8 mouse cellular contexts compared by ENCODE assay signal in the genomic region with DNA sequence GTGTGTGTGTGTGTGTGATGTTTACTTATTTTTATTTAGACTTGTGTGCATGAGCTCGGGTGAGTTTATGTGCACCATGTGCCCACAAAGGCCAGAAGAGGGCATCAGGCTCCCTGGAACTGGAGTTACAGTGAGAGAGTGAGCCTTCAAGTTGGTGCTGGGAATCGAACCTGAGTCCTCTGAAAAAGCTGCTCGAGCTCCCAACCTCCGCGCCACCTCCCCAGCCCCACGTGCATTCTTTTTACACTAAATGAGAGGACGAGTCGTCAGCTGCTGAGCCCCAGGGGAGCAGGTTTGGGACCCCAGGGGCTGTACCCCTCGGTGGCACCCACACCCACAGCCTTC. TPM values are rescaled to one million over a fixed set of nuclear protein-coding genes. Genes with fewer than 3 reads are reported as not detected.
DNase-seq lines count a peak whose midpoint lies in the region; ATAC-seq lines count a peak whose summit lies in the region.

No protein-coding gene starts in this region.

- ATAC-seq in hindbrain, embryonic 16.5 days, result no peak; the same call in 1 of the 2 replicates
- peak; percentile 12; the same call in 1 of the 2 replicates for ATAC-seq in monocyte, adult 5-6 weeks (replicated peaks; ENCODE audit: insufficient number of reproducible peaks, low FRiP score, low TSS enrichment, poor library complexity, severe bottlenecking)

- peak overlapping the region; percentile 77 for H3K4me2 ChIP-seq in hindbrain, embryonic 16.5 days (ENCODE audit: low read length)

- H3K9me3 ChIP-seq in hindbrain, embryonic 16.5 days (ENCODE audit: control insufficient read depth, low read length), result no peaks in the 10 kb centered on the region

- H3K27ac ChIP-seq in hindbrain, embryonic 16.5 days (ENCODE audit: low read depth, low read length), result peak overlapping the region; percentile 93

- H3K27me3 ChIP-seq in hindbrain, embryonic 16.5 days (replicated peaks; ENCODE audit: control insufficient read depth, insufficient read depth, low read length), result no peaks in the 10 kb centered on the region

- peak overlapping the region; percentile 86 for H3K9ac ChIP-seq in hindbrain, embryonic 16.5 days (ENCODE audit: low read depth, low read length)

- peaks cover 29% of the 10 kb centered on the region for H3K4me1 ChIP-seq in hindbrain, embryonic 16.5 days (ENCODE audit: control insufficient read depth, insufficient read depth, low read depth, low read length)

- peak overlapping the region; percentile 63 for H3K4me3 ChIP-seq in hindbrain, embryonic 16.5 days (ENCODE audit: low read length)

- H3K36me3 ChIP-seq in hindbrain, embryonic 16.5 days (ENCODE audit: control insufficient read depth, insufficient read depth, low read length), result no peaks in the 10 kb centered on the region

- peak; percentile 13 for DNase-seq in left cerebral cortex, adult 11 months (ENCODE audit: low spot score)
- no peak for DNase-seq in left cerebral cortex, adult 18-20 months (ENCODE audit: low spot score in 2 of 2)
- DNase-seq in brain, adult 2 months (ENCODE audit: low read depth, low spot score), result peak; percentile 12
- no peak for DNase-seq in cerebellum, adult 9-11 months
- DNase-seq in kidney, postnatal 10 days, result no peak
- no peak for DNase-seq in frontal cortex, postnatal 36 days (ENCODE audit: low spot score in 2 of 2)

- 4% methylated on average over 9 of the region's 9 CpGs for WGBS in hindbrain, embryonic 16.5 days

RNA-seq across cellular contexts. Expression of gene Nhlrc3, which starts 0.5 kb away (rescaled TPM):
- 1 to 10 TPM; 8.8 to 9.9 TPM for total RNA-seq in left cerebral cortex, adult 18-20 months (2021)
- 8.1 and 9.3 TPM in 2 replicates for polyA plus RNA-seq in hindbrain, embryonic 16.5 days (2015; fragmentation: Nextera tagmentation; extraction: Ambion mirVana)
- 18.1 to 22.5 TPM (median 19.7 TPM) in 3 replicates for total RNA-seq in monocyte, adult 5-6 weeks (2017)

RNA-seq across cellular contexts. Expression of gene Proser1, which starts 0.8 kb away (rescaled TPM):
- 10 to 100 TPM; 19.3 to 19.4 TPM for total RNA-seq in left cerebral cortex, adult 18-20 months (2021)
- polyA plus RNA-seq in hindbrain, embryonic 16.5 days (2015; fragmentation: Nextera tagmentation; extraction: Ambion mirVana), result 13.5 and 16.1 TPM in 2 replicates
- 7.4 to 10.4 TPM (median 8.1 TPM) in 3 replicates for total RNA-seq in monocyte, adult 5-6 weeks (2017)

RNA-seq across cellular contexts. Expression of gene Stoml3, which starts 25.8 kb away (rescaled TPM):
- not detected for total RNA-seq in left cerebral cortex, adult 18-20 months (2021)
- 0.09 TPM in 1 of 2 replicates, not detected in the other for polyA plus RNA-seq in hindbrain, embryonic 16.5 days (2015; fragmentation: Nextera tagmentation; extraction: Ambion mirVana)
- 0.53 TPM in 1 of 3 replicates, not detected in the others for total RNA-seq in monocyte, adult 5-6 weeks (2017)

Comparison
In these comparisons a context has a peak if more than half of its experiments do, and no peak if none do; other contexts are left out.
1. DNase-seq: peak in left cerebral cortex, adult 11 months (single experiment) and brain, adult 2 months (single experiment); none in left cerebral cortex, adult 18-20 months (0 of 2), cerebellum, adult 9-11 months (single experiment), kidney, postnatal 10 days (single experiment) and frontal cortex, postnatal 36 days (0 of 2).